Mouse (Mus musculus): ENCODE results near the gene Camkk2.
A peak's percentile ranks its signal among the peaks of the same experiment; 100 is the strongest.

Gene Camkk2

GRCm38 (mm10) chr5:122779277-122779834 is at the start of gene Camkk2:
Camkk2 (minus strand) TSS chr5:122779409.
- peak; percentile 95 for DNase-seq (ENCODE audit: inconsistent ontology term)

- no peak for DNase-seq (ENCODE audit: inconsistent ontology term)
These were observed 45.9 kb upstream of the Camkk2 start for GRCm38 (mm10) chr5:122825099-122825498.

- no peak for DNase-seq (ENCODE audit: inconsistent ontology term)
These were observed 45.2 kb upstream of the Camkk2 start for GRCm38 (mm10) chr5:122824450-122824849.

- DNase-seq (ENCODE audit: inconsistent ontology term), result no peak
These were observed 44.8 kb upstream of the Camkk2 start for GRCm38 (mm10) chr5:122823976-122824375.

- DNase-seq (ENCODE audit: inconsistent ontology term), result no peak
These were observed 43.2 kb upstream of the Camkk2 start for GRCm38 (mm10) chr5:122822441-122822840.

- DNase-seq (ENCODE audit: inconsistent ontology term), result no peak
These were observed 42.3 kb upstream of the Camkk2 start for GRCm38 (mm10) chr5:122821524-122821885.

- DNase-seq (ENCODE audit: inconsistent ontology term), result peak; percentile 99
These were observed 41.7 kb upstream of the Camkk2 start, which contains the start of gene Anapc5 for GRCm38 (mm10) chr5:122820777-122821523. Anapc5 (minus strand) TSS chr5:122821339.

- DNase-seq (ENCODE audit: inconsistent ontology term), result no peak
These were observed 33.5 kb upstream of the Camkk2 start for GRCm38 (mm10) chr5:122812699-122813098.

GRCm38 (mm10) chr5:122811364-122812079 is 32.3 kb upstream of the Camkk2 start:
- peak; percentile 43 for DNase-seq (ENCODE audit: inconsistent ontology term)

GRCm38 (mm10) chr5:122805503-122805902 is 26.3 kb upstream of the Camkk2 start:
- no peak for DNase-seq (ENCODE audit: inconsistent ontology term)

- DNase-seq (ENCODE audit: inconsistent ontology term), result no peak
These were observed 23.5 kb upstream of the Camkk2 start for GRCm38 (mm10) chr5:122802706-122803105.

- DNase-seq (ENCODE audit: inconsistent ontology term), result no peak
These were observed 22.5 kb upstream of the Camkk2 start for GRCm38 (mm10) chr5:122801684-122802083.

- no peak for DNase-seq (ENCODE audit: inconsistent ontology term)
These were observed 21.3 kb upstream of the Camkk2 start for GRCm38 (mm10) chr5:122800345-122801010.

GRCm38 (mm10) chr5:122799379-122800344 is 20.5 kb upstream of the Camkk2 start:
- DNase-seq (ENCODE audit: inconsistent ontology term), result peak; percentile 8

GRCm38 (mm10) chr5:122798557-122799378 is 19.6 kb upstream of the Camkk2 start:
- peak; percentile 58 for DNase-seq (ENCODE audit: inconsistent ontology term)

GRCm38 (mm10) chr5:122797866-122798265 is 18.7 kb upstream of the Camkk2 start:
- no peak for DNase-seq (ENCODE audit: inconsistent ontology term)

- no peak for DNase-seq (ENCODE audit: inconsistent ontology term)
These were observed 9.5 kb upstream of the Camkk2 start for GRCm38 (mm10) chr5:122788696-122789095.

GRCm38 (mm10) chr5:122786035-122786819 is 7.0 kb upstream of the Camkk2 start:
- no peak for DNase-seq (ENCODE audit: inconsistent ontology term)

GRCm38 (mm10) chr5:122783726-122784406 is 4.7 kb upstream of the Camkk2 start:
- no peak for DNase-seq (ENCODE audit: inconsistent ontology term)
